Mouse (Mus musculus): ENCODE data around the gene Trpm2. TPM values are rescaled to one million over a fixed set of nuclear protein-coding genes. Genes with fewer than 3 reads are reported as not detected.
A peak's percentile ranks its signal among the peaks of the same experiment; 100 is the strongest.

The Trpm2 gene
- polyA plus RNA-seq, 1 experiment = not detected

DNA sequence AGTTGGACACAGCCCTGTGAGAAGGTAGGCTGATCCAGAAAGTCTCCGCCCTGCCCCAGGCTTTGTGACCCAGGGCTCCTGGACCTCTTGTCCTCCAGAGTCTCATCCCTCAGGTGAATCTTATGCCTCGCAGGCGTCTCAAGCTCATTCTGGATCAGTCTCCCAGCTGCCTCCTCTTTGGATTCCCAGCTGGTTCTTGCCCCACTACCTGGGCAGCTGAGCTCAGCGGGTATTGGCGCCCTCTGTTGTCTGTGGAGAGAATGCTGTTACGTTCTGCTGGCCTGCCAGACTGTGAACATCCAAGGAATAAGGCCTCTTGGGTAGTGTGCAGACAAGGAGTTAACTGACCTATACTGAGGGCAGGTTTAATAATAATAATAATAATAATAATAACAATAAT lies 91.4 kb downstream of the Trpm2 start:
- no peaks in the 10 kb centered on the region for H3K27me3 ChIP-seq (ENCODE audit: control insufficient read depth, insufficient read depth, insufficient read length)
- no peak overlapping the region for H3ac ChIP-seq (ENCODE audit: control insufficient read depth, insufficient read length)
- H3K79me2 ChIP-seq (ENCODE audit: control insufficient read depth, insufficient read depth) = no peaks in the 10 kb centered on the region
- H3K4me2 ChIP-seq (ENCODE audit: low read depth) = no peak overlapping the region
- TF ChIP-seq REST (IDR thresholded peaks at IDR 0.05; ENCODE audit: insufficient read depth, insufficient read length) = no peak
- TF ChIP-seq TCF12 (IDR thresholded peaks at IDR 0.05; ENCODE audit: insufficient read depth, poor library complexity, severe bottlenecking) = no peak
- TF ChIP-seq MYOG (IDR thresholded peaks at IDR 0.05; ENCODE audit: control insufficient read depth in 1 of 3, insufficient read depth in 1 of 3, insufficient read length in 2 of 3, low read depth in 2 of 3) = no peak
- no peak for TF ChIP-seq CEBPB (IDR thresholded peaks at IDR 0.05; ENCODE audit: insufficient read depth, poor library complexity, severe bottlenecking)
- TF ChIP-seq POLR2A (IDR thresholded peaks at IDR 0.05; ENCODE audit: insufficient read length, low read depth) = no peak
- no peak for TF ChIP-seq SRF (IDR thresholded peaks at IDR 0.05; ENCODE audit: control insufficient read depth, insufficient read length, low read depth)
- TF ChIP-seq POLR2AphosphoS2 (IDR thresholded peaks at IDR 0.05; ENCODE audit: insufficient read length, low read depth) = no peak
- TF ChIP-seq TCF3 (IDR thresholded peaks at IDR 0.05; ENCODE audit: insufficient read length, low read depth) = no peak
- no peaks in the 10 kb centered on the region for H3K36me3 ChIP-seq (ENCODE audit: control insufficient read depth, insufficient read depth)
- no peak overlapping the region for H3K4me3 ChIP-seq

DNA sequence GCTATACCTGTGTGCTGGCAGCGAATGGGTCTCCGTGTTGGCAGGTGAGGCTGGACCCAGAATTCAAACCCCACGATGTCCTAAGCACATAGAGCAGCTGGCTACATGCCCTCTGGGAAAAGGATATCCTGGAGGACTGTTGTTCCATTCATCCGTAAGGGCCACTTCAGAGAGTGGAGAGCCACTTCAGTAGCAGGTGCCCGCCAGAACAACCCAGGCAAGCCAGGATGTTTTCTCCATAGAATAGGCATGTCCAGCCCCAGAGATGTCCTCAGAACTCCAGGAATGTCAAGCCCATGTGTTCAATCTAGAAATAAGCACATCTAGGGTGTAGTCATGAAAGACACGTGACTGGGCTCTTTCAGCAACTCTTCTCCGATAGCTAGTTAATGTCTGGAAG lies 100.7 kb downstream of the Trpm2 start:
- no peak overlapping the region for H3K4me2 ChIP-seq (ENCODE audit: low read depth)
- no peaks in the 10 kb centered on the region for H3K27me3 ChIP-seq (ENCODE audit: control insufficient read depth, insufficient read depth, insufficient read length)
- TF ChIP-seq MAX (IDR thresholded peaks at IDR 0.05; ENCODE audit: low read depth) = no peak
- H3ac ChIP-seq (ENCODE audit: control insufficient read depth, insufficient read length) = no peak overlapping the region
- no peaks in the 10 kb centered on the region for H3K79me2 ChIP-seq (ENCODE audit: control insufficient read depth, insufficient read depth)
- H3K4me3 ChIP-seq = no peak overlapping the region
- H3K36me3 ChIP-seq (ENCODE audit: control insufficient read depth, insufficient read depth) = no peaks in the 10 kb centered on the region

DNA sequence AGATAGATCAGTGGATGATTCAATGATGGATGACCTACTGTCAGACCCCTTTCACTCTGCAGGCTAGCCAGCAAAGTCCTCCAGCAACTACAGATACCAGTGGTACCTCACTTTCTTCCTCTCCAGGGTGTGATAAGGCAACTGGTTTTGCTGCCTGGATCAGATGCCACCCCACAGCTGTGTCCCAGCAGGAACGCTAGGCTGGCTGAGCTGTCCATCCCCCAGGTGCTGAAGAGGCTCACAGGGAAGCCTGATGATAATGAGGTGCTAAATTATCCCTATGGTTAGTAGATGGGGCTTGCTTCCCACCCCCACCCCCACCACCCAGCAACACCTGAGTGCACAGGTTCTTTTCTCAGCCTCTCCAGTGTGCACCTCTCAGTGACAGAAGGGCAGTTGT lies 102.8 kb downstream of the Trpm2 start:
- Histone ChIP-seq H3K4me2 (ENCODE audit: low read depth) (no peak overlapping the region), H3ac (ENCODE audit: control insufficient read depth, insufficient read length) (no peak overlapping the region), H3K27me3 (ENCODE audit: control insufficient read depth, insufficient read depth, insufficient read length) (no peaks in the 10 kb centered on the region), H3K4me3 (no peak overlapping the region), H3K36me3 (ENCODE audit: control insufficient read depth, insufficient read depth) (no peaks in the 10 kb centered on the region), H3K79me2 (ENCODE audit: control insufficient read depth, insufficient read depth) (no peaks in the 10 kb centered on the region)
- TF ChIP-seq MYOG (IDR thresholded peaks at IDR 0.05; ENCODE audit: control insufficient read depth in 1 of 3, insufficient read depth in 1 of 3, insufficient read length in 2 of 3, low read depth in 2 of 3) (peak in 1 of 3 experiments; percentile 22), REST (IDR thresholded peaks at IDR 0.05; ENCODE audit: insufficient read depth, insufficient read length) (peak; percentile 82), TCF3 (IDR thresholded peaks at IDR 0.05; ENCODE audit: insufficient read length, low read depth) (no peak)

DNA sequence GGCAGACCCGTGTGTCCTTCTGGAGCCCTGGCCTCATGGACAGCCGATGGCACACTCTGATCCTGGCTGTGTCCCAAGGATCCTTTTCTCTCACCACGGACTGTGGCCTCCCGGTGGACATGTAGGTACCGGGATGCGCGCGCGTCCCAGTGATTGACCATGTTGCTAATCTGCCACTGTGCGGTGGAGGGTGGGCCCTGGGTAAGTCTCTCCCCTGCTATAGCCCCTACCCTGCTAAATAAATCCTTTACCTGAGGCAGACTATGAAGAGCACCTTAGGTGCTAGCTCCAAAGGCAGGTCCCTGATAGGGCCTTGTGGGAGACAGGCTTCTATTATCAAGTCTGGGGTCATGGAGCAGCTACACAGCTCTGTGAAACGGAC lies 105.6 kb downstream of the Trpm2 start:
- H3K4me2 ChIP-seq (ENCODE audit: low read depth) = no peak overlapping the region
- no peaks in the 10 kb centered on the region for H3K36me3 ChIP-seq (ENCODE audit: control insufficient read depth, insufficient read depth)
- H3ac ChIP-seq (ENCODE audit: control insufficient read depth, insufficient read length) = no peak overlapping the region
- H3K27me3 ChIP-seq (ENCODE audit: control insufficient read depth, insufficient read depth, insufficient read length) = peaks cover 7% of the 10 kb centered on the region
- no peak for TF ChIP-seq SRF (IDR thresholded peaks at IDR 0.05; ENCODE audit: control insufficient read depth, insufficient read length, low read depth)
- no peak for TF ChIP-seq MAX (IDR thresholded peaks at IDR 0.05; ENCODE audit: low read depth)
- no peak for TF ChIP-seq TCF12 (IDR thresholded peaks at IDR 0.05; ENCODE audit: insufficient read depth, poor library complexity, severe bottlenecking)
- no peak for TF ChIP-seq REST (IDR thresholded peaks at IDR 0.05; ENCODE audit: insufficient read depth, insufficient read length)
- no peak for TF ChIP-seq POLR2AphosphoS2 (IDR thresholded peaks at IDR 0.05; ENCODE audit: insufficient read length, low read depth)
- TF ChIP-seq CEBPB (IDR thresholded peaks at IDR 0.05; ENCODE audit: insufficient read depth, poor library complexity, severe bottlenecking) = no peak
- TF ChIP-seq E2F4 (IDR thresholded peaks at IDR 0.05; ENCODE audit: insufficient read depth) = no peak
- TF ChIP-seq POLR2A (IDR thresholded peaks at IDR 0.05; ENCODE audit: insufficient read length, low read depth) = no peak
- TF ChIP-seq USF1 (IDR thresholded peaks at IDR 0.05; ENCODE audit: low read depth) = no peak
- no peak for TF ChIP-seq MYOG (IDR thresholded peaks at IDR 0.05; ENCODE audit: control insufficient read depth in 1 of 3, insufficient read depth in 1 of 3, insufficient read length in 2 of 3, low read depth in 2 of 3)
- no peak for TF ChIP-seq TCF3 (IDR thresholded peaks at IDR 0.05; ENCODE audit: insufficient read length, low read depth)
- H3K79me2 ChIP-seq (ENCODE audit: control insufficient read depth, insufficient read depth) = no peaks in the 10 kb centered on the region
- no peak overlapping the region for H3K4me3 ChIP-seq

GRCm38 (mm10) chr10:77864067-77864761 lies 106.1 kb downstream of the Trpm2 start:
- H3K79me2 ChIP-seq (ENCODE audit: control insufficient read depth, insufficient read depth) = no peaks in the 10 kb centered on the region
- H3ac ChIP-seq (ENCODE audit: control insufficient read depth, insufficient read length) = no peak overlapping the region
- peaks cover 7% of the 10 kb centered on the region for H3K27me3 ChIP-seq (ENCODE audit: control insufficient read depth, insufficient read depth, insufficient read length)
- H3K36me3 ChIP-seq (ENCODE audit: control insufficient read depth, insufficient read depth) = no peaks in the 10 kb centered on the region
- H3K4me2 ChIP-seq (ENCODE audit: low read depth) = no peak overlapping the region
- TF ChIP-seq TCF12 (IDR thresholded peaks at IDR 0.05; ENCODE audit: insufficient read depth, poor library complexity, severe bottlenecking) = no peak
- no peak for TF ChIP-seq POLR2A (IDR thresholded peaks at IDR 0.05; ENCODE audit: insufficient read length, low read depth)
- TF ChIP-seq MYOD1 (IDR thresholded peaks at IDR 0.05; ENCODE audit: control insufficient read depth in 1 of 3, insufficient read length in 2 of 3, low read depth in 2 of 3) = no peak
- no peak for TF ChIP-seq CEBPB (IDR thresholded peaks at IDR 0.05; ENCODE audit: insufficient read depth, poor library complexity, severe bottlenecking)
- TF ChIP-seq MAX (IDR thresholded peaks at IDR 0.05; ENCODE audit: low read depth) = no peak
- no peak for TF ChIP-seq REST (IDR thresholded peaks at IDR 0.05; ENCODE audit: insufficient read depth, insufficient read length)
- no peak for TF ChIP-seq USF1 (IDR thresholded peaks at IDR 0.05; ENCODE audit: low read depth)
- no peak for TF ChIP-seq POLR2AphosphoS2 (IDR thresholded peaks at IDR 0.05; ENCODE audit: insufficient read length, low read depth)
- TF ChIP-seq E2F4 (IDR thresholded peaks at IDR 0.05; ENCODE audit: insufficient read depth) = no peak
- no peak for TF ChIP-seq SRF (IDR thresholded peaks at IDR 0.05; ENCODE audit: control insufficient read depth, insufficient read length, low read depth)
- TF ChIP-seq MYOG (IDR thresholded peaks at IDR 0.05; ENCODE audit: control insufficient read depth in 1 of 3, insufficient read depth in 1 of 3, insufficient read length in 2 of 3, low read depth in 2 of 3) = no peak
- no peak overlapping the region for H3K4me3 ChIP-seq

Data from myocyte (in vitro differentiated cells).